Mouse (Mus musculus) lung, postnatal 4 days (tissue): ENCODE results near the gene Hoxd4.

ENCODE experiments used
- DNase-seq, 2 experiments: peaks; one replicate each; pipeline ENCODE4 v3.0.0; 2021

Gene Hoxd4

GRCm38 (mm10) chr2:74693432-74693827 is 18.3 kb upstream of the Hoxd4 start:
- no peak for DNase-seq

DNA sequence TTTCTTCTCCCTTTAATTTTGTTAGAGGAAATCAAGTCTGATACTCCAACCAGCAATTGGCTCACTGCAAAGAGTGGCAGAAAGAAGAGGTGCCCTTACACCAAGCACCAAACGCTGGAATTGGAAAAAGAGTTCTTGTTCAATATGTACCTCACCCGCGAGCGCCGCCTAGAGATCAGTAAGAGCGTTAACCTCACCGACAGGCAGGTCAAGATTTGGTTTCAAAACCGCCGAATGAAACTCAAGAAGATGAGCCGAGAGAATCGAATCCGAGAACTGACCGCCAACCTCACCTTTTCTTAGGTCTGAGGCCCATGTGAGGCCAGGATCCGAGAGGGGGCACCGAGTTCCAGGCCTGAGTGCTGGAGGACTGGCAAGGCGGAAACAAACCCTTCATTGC is 17.7 kb upstream of the Hoxd4 start:
- no peak for DNase-seq

- no peak for DNase-seq
Observed at GRCm38 (mm10) chr2:74695383-74695782, 16.3 kb upstream of the Hoxd4 start.

DNA sequence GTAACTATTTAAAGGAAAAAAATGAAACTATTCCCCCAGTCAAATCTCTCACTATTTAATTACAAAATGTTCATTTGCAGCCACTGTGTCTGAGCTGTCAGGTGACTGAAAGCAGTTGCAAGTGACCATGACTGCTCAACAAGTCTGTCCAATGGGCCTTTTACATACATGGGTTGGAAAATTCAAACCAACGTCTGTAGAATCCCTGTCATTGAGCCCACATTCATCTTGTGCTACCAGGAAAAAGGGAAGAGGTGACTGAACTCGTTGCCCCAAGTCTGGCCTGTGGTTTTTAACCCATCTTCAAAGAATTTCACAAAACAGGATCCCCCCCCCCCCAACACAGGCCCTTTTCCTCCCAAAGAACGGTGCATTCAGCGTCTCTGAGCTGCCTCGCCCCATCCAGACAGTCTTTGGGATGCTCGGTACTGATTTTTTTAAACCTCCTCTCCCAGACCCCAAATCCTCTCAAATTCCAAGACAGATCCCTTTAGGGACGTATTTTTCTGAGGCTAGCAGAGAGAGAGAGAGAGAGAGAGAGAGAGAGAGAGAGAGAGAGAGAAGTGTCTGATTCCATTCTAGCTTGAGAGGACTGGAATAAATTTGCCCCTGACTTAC is 15.8 kb upstream of the Hoxd4 start:
- DNase-seq: no peak

- no peak for DNase-seq
Observed at GRCm38 (mm10) chr2:74696442-74697335, 15.0 kb upstream of the Hoxd4 start.

DNA sequence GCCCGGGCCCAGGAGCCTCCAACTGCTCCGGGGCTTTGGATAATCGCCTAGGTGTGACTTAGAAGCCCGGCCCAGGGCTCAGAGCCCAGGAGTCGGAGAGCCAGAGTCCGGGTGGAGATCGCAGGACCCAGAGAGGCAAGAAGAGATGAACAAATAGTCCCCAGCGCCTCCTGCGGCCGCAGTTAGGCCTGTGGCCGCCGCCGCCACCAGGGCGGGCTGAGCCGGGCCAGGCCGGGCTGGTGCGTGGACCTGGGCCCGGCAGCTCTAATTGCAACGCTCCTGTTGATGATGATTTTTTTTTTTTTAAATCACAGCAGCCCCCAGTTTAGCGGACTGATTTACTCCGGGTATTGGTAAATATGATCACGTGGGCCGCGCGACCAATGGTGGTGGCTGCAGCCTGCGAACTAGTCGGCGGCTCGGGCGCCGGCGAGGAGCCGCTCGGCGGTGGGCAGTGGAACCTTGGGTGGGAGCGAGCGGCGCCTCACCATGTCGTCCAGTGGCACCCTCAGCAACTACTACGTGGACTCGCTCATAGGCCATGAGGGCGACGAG is 14.1 kb upstream of the Hoxd4 start, which contains the start of gene Hoxd9:
Gene Hoxd9, plus strand, starts transcription at position 161 of the 555 bp plus-strand sequence.
- DNase-seq: peak in 1 of 2 experiments; percentile 37

- peak in 1 of 2 experiments; percentile 28 for DNase-seq
Observed at GRCm38 (mm10) chr2:74698201-74699052, 13.3 kb upstream of the Hoxd4 start.

DNA sequence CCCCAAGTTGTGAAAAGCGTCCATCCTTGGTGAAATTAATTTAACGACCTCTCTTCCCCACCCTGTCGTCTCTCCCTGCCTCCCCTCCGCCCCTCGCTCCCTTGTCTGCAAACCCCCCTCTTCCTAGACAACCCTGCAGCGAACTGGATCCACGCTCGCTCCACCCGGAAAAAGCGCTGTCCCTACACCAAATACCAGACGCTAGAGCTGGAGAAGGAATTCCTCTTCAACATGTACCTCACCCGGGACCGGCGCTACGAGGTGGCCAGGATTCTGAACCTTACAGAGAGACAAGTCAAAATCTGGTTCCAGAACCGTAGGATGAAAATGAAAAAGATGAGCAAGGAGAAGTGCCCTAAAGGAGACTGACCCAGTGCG is 12.7 kb upstream of the Hoxd4 start:
- DNase-seq: no peak

DNA sequence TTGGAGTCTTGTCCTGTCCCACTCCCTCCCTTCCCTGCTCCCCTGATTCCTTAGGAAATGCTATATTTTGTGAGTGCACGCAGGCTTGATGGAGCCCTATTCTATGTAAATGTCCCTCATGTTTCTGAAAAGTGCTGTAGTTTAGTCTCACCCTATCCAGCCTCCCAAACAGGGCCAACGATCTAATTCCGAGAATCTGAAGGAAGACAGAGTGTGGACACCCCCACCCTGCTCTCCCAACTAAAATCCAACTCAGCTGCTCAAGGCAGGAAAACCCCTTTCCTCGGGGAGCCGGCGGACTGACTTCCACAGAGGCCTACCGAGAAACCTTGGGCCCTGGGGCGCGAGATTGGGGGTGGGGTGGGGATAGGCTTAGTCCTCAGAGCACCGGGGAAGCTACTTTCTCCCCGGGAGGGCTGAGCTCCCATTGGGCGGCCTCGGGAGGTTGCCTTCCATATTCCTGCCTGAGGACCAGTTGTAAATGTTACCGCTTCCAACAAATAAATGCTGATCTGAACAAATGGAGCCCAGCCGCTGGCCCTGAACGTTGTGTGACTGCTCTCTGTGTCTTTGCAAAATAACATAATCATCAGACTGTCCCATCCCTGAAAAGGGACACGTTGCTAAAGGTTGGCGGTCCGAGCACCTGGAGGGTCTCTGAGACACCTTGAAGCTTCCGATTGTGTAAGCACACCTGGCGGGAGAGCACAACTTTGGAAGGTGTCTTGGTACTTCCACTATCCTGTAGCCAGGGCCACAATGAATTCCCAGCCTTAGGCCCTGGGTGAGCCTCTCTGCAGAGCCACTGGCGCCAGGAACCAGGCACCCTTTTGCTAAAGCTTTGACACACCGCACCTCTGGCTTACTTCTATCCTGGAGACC is 11.8 kb upstream of the Hoxd4 start:
- no peak for DNase-seq

DNA sequence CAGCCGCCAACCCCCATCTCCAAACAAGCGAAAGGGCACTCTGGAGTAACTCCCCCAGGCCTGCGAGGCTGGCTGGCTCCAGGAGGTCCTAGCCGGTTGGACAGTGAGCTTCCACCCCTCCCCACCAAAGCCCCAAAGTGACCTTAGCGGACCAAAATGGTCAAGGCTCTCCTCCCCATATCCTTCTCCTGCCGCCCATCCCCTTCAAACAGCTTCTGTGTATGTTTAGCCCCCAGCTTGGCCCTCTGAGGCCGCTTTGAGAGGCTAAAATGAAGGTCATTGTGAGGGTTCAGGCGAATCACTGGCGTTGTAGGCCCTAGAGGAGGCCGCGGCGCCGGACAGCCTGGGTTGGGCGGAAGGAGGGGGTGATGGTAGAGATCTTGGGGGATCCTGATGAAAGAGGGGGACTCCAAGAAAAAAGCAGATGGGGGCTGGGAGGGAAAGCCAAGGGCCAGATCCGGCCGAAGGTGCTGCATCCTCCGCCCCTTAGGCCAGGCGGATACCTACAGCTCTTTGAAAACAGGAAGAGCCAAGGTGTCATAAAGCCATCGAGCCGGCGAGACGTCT is 11.1 kb upstream of the Hoxd4 start:
- no peak for DNase-seq

- peak; percentile 58 to 82 for DNase-seq
Observed at GRCm38 (mm10) chr2:74701949-74702819, 9.5 kb upstream of the Hoxd4 start.

- no peak for DNase-seq
Observed at GRCm38 (mm10) chr2:74702820-74703219, 8.9 kb upstream of the Hoxd4 start.

DNA sequence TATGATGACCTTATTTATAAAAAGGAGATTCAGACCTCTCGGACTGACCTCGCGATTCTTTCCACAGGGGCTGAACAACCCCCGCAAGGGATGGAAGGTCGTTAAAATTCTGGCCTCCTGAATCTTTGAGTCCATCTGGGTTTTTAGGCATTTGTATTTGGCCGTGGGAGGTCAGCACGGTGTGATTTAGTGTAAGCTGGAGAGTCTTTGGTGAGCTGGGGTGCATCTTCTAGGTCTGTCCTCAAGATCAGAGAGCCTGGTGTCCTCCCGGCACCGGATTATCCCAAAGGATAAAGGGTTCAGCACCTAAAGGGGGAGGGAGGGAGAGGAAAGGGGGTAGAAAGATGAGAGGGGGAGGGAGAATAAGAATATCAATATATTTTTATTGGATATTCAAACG is 8.4 kb upstream of the Hoxd4 start:
- no peak for DNase-seq

GRCm38 (mm10) chr2:74703720-74704392 is 7.9 kb upstream of the Hoxd4 start:
- no peak for DNase-seq

DNA sequence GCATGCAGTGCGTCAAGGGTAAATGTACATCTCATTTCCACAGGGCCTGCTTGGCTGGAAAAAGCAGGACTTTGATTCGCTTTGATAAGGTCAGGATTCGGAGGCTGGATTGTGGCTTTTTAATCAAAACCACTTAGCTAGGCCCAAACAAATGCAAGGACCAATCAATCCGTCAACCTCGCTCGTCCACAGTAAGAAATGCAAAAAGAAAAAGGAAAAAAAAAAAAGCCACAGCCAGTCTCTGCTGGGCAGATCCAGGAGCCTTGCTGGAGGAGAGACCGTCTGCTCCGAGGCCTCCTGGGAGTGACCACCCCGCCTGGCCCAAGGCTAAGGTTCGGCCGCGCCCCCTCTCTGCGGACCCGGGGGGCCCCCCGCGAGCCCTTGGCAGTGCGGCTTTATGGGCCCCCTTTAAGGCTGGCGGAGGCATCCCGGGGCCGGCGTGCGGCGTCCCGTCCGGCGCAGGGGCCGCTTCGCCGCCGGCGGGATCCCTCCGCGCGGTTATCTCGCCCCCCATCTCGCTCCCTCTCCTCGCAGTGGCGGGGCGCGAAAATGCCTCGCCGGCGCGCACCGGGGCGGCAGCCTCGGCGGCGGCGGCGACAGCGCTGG is 7.2 kb upstream of the Hoxd4 start, which contains the start of gene Hoxd8:
Gene Hoxd8, plus strand, starts transcription at position 223 of the 606 bp plus-strand sequence.
- no peak for DNase-seq

- peak in 1 of 2 experiments; percentile 50 for DNase-seq
Observed at GRCm38 (mm10) chr2:74704999-74705466, 6.7 kb upstream of the Hoxd4 start.

DNA sequence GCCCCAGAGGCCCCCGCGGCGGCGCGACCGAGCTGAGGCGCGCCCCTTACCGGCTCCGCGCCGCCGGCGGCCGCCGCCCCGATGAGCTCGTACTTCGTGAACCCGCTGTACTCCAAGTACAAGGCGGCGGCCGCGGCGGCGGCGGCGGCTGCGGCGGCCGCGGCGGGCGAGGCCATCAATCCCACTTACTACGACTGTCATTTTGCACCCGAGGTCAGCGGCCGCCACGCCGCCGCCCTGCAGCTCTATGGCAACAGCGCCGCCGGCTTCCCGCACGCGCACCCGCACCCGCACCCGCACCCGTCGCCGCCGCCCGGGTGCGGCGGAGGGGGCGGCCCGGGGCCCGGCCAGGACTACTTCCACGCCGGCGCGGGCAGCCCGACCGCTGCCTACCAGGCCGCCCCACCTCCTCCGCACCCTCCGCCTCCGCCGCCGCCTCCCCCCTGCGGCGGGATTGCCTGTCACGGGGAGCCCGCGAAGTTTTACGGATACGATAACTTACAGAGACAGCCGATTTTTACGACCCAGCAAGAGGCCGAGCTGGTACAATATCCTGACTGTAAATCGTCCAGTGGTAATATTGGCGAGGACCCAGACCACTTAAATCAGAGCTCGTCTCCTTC is 6.2 kb upstream of the Hoxd4 start:
- peak in 1 of 2 experiments; percentile 27 for DNase-seq

DNA sequence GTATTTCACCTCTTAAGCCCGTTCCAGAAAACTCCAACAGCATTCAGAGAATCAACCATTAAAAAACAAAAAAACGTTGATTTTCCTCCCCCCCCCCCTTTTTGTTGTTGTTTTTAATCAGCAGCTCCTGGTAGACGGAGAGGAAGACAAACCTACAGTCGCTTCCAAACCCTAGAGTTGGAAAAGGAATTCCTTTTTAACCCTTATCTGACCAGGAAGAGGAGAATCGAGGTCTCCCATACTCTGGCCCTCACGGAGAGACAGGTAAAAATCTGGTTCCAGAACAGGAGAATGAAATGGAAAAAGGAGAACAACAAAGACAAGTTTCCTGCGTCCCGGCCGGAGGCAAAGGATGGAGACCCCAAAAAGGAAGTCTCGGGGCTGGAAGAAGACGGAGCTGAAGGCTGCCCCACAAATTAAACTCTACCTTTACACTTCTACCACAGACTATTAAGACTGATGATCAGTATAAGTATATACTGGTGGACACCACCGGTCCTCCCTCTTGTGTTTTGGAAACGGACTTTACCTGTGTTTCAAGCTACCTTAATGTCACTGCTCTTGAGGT is 5.3 kb upstream of the Hoxd4 start:
- no peak for DNase-seq
